In the genomic region with DNA sequence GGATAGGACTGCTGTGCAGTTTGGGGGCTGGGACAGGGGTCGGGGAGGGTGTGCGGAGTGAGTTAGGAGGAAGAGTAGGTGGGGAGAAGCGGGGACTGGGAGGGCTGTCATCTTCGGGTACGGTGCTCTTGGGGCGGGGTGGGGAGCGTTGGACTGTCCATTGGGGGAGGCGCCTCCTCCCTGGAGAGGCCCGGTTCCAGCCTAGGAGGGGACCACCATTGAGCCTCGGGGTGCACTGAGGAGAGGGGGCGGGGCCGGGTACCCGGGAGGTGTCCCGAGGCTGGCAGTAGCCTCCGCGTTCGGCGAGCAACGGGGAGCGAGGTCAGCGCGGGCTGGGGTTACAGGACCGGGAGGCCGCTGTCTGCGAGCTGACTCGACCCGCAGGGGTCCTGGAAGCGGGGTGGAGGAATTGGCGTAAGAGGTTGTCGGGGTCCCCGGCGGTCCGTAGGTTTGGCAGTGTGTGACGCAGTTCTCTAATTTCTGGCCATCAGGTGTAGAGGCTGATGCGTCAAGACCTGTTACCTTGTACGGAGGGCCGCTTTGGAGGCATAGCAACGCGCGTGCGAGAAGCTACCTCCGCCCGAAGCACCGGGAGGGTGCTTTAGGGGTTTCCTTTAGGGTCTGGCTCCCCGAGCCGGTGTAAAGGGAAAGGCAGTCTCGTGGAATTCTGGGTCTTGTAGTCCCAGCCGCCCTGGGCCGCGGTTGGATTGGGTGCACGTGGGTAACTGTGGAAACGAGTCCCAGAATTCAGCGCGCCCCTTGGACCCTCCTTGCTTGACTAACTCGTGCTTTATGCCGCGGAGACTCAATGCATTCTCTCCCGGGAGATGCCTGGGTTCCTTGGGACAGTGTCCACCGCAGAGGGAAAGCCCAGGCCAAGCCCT, we compare ENCODE assay signal across 1 mouse cellular context.
A peak's percentile ranks its signal among the peaks of the same experiment; 100 is the strongest.
TF ChIP-seq lines count a peak whose summit lies in the region.

No protein-coding gene starts in this region.

TF ChIP-seq in CH12.LX, 34 proteins besides CTCF, POLR2A, EP300 and RAD21 (continued from another document):
- 0 out of 2 replicates have a peak, but pooled peaks have one; percentile 36 for TF ChIP-seq MXI1 (IDR thresholded peaks at IDR 0.05; ENCODE audit: low read depth, low read length)
- no peak for TF ChIP-seq MEF2A (IDR thresholded peaks at IDR 0.05; ENCODE audit: borderline replicate concordance, low read depth, low read length)
TF ChIP-seq in CH12.LX: peak in this region for 5.
